Mouse (Mus musculus) mesoderm, embryonic 11.5 days (tissue): ENCODE results near the gene Avl9.

Experiments used
- DNase-seq: peaks from one replicate; pipeline ENCODE4 v3.0.0-alpha.2; 2012; ENCODE audit warnings: low read depth, low spot score

Avl9 gene

DNA sequence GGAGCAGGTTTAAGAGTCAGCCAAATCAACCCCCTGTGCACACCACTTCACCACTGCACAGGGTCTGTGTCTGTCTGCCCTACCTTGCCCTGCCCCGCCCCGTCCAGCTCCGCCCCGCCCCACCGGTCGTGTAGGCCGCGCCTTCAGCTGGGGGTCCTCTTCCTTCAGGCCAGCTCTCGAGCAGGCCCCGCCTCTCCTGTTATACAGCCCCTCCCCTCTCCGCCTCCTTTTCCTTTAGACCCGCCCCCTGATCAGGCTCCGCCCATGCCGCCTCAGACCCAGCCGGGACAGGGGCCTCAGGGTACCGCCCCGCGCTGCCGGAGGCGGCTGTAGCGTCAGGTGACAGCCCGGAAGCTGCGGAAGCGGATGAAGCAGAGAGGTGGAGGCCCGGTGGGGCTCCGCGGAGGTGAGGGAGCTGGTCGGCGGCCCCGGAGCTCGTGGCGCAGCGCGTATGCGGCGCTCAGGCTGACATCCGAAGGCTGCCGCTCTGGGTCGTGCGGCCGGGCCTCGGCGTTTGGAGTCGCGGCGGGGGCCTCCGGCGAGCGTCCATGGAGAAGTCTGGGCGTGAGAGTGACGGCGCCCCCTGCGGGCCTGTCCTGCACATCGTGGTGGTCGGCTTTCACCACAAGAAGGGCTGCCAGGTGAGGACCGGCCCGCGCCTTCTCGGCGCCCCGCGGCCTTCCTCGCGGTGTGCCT, at the start of gene Avl9:
Gene Avl9, plus strand, starts transcription at position 326 of the 696 bp plus-strand sequence.
- peak; percentile 97 for DNase-seq

DNA sequence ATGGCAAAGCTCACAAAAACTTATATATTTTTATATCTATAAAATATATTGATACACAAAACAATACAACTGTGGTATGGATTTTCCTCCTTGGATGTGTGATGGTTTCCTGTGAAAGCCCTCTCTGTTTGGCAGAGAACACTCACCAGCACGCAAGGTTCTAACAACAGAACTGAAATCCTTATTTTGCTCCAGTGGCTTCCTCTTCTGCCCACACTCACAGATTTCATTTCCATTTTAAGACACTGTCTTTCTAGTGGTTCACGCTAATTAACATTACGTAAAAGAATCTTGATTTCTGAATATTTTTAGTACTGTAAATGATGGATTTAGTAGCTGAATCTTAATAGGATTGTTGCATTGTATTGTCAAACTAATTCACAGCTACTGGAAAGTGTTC, 26.5 kb upstream of the Avl9 start:
- DNase-seq: no peak

DNA sequence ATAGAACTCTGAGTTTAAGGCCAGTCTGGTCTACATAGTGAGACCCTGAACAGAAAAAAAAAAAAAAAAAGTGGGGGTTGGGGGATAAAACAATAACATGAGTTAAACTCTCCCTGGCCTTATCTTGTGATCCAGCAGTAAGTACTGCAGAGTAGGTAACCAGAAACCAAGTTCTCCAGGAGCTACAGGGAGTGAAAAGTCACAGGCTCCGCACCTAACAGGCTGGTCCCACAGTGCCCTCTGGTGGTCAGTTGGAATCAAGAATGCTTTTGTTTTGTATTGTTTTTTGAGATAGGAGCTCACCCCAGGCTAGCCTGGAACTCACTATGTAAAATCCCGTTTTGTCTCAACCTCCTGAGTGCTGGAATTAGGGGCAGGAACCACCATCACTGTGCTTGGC, 23.5 kb upstream of the Avl9 start:
- DNase-seq: peak; percentile 87

DNA sequence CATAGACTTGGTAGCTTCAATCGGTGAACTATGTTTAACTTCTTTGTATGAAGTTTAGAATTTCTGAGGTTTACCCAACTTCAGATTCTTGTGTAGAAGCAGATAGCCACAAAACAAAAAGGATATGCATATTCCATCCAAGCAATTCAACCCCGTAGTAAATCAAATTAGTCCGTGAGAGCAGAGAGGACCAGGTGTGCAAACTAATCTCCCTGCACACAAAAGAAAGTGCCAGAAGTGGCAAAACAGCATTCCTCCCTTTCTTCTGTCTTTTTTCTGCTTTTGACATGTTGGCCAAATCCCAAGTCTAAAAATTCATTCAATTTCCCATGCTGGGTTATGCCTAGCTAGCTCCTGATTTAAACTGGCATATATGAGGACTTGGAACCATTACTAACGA, 22.3 kb upstream of the Avl9 start:
- no peak for DNase-seq

DNA sequence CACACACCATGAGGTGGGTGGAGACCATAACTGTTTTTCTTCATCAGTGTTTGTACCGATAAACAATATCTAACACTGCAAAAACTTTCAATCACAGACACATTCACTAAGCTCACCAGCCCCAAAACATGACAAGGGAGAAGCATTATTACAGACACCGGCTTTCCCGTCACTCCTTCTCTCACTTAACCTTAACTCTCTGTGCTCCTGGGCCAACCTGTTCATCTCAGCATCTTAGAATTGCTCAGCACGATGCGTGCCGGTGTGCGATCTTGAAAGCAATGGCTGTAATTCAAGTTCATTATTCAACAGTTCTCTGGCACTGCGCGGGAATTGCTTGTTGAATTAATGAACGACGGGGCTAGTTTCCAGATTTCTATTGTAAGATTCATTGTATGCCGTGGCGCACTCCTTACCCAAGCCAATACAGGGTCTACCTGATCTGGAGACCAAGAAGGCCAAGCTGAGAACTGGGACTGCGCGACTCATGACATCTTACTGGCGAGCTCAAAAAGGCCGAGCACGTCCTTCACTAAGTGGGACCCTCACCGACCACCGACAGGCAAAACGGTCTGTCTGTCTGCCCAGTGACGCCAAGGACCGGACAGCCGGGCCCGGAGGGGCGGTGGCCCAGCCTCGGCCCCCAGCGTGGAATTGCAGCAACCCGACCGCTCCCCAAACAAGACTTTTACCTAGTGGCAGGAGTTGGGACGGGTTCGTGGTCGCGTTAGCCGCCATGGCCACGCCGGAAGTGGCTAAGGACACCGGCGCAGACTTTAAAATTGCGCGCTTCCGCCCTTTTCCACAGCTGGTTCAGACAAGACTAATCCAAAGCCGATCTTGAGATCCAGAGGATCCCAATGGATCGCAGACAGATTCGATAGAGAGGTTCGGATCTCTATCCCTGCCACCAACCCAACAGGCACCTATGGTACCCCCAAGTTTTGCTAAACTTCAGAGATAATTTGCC, 10.5 kb upstream of the Avl9 start, which contains the start of gene Lsm5:
Gene Lsm5, minus strand, starts transcription at position 780 of the 970 bp plus-strand sequence.
- DNase-seq: peak; percentile 95

DNA sequence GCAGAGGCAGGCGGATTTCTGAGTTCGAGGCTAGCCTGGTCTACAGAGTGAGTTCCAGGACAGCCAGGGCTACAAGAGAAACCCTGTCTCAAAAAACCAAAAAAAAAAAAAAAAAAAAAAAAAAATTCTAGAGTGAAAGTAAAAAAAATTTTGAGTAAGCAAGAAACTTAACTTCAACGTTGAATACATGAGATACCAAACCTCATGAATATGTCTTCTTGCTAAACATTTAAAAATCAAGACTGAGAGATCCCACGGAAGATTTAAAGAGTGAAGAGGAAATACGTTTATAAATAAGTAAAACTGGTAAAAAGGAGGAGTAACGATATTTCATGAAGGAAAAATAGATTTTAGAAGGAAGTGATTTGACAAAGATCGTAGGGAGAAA, 519 bp upstream of the Avl9 start:
- no peak for DNase-seq

DNA sequence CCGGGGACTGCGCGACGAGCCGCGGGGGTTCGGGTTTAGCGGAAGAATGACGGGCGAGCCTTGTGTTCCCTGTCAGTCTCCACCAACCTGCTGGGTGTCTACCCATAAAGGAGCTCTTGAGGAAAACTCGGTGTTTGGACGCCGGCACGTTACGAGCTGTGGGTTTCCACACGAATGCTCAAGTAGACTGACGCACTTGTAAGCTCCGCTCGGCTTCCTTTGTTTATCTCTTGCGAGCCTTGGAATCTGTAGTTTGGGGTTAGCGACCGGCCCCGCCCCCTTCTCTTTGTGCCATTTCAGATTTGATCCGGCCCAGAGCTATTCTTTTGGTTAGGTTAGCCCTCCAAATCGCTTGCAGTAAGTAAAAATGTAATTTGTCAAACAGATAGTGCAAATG, 569 bp downstream of the Avl9 start:
- DNase-seq: peak; percentile 74

DNA sequence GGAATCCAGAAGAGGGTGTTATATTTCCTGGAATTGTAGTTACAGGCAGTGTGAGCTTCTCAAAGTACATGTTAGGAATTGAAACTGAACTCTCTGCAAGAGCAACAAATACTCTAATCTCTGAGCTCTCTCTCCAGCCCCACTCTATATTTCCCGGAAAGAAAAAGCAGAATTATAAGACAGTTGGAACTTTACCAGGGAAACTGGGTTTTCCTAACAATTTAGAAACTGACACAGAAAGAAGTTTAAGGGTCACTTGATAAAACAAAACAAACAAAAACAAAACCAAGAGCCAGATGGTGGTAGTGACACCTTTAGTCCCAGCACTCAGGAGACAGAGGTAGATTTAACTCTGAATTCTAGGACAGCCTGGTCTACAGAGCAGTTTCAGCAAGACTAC, 4.4 kb downstream of the Avl9 start:
- DNase-seq: no peak

DNA sequence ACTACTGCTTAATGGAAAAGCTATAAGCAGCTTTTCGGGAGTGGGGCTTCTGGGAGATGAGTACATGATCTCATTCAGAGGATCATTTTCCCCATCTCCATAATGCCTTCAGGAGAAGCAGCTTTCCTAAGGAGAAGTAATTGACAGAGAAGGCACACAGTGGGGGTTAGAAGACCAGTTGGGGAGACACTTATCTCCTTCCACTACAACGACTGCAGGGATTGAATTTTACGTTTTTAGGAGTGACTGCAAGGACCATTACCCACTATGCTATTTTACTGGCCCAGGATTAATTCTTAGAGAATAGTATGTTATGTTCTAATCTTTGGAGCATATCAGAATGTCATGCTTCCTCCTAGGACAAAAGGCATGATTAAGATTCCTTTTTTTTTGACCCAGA, 6.2 kb downstream of the Avl9 start:
- DNase-seq: no peak

DNA sequence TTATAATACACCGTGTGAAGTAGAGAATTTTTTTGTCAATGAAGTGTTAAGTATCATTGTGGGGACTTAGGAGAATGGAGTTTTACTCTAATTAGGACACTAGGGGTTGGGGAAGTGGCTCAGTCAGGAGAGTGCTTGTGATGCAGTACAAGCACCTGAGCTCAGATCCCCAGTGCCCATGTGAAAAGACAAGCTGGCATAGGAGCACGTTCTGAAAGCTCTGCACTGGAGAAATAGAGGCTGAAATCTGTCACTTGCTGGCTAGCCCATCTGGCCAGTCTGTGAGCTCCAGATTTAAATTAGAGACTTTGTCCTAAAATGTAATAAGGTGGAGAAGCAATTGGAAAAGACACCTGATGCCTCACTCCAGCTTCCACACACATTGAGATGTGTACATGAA, 17.8 kb downstream of the Avl9 start:
- no peak for DNase-seq

DNA sequence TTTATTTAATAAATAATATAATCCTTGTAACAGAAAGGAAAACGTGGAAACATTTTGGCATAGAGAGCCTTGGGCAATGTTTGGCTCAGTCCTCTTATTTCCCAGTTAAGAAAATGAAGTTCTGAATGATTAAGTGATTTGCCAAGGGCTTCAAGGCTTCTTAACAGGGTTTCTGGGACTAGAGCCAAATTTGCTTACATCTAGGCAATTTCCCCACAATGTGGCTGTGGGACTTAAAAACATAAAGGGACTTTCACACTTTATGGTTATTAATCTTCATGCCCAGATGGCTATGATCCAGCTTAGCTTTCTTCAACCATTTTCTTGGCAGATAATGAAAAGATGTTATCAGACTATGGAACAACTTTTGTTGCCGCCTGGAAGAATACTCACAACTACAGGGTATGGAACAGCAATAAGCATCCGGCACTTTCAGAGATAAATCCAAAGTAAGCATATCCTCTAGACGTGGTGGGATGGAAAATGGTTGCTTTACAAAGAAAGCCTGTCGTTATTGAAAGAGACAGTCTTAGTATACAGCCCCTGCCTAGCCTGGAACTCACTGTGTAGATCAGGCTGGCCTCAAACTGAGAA, 31.3 kb downstream of the Avl9 start:
- DNase-seq: no peak

DNA sequence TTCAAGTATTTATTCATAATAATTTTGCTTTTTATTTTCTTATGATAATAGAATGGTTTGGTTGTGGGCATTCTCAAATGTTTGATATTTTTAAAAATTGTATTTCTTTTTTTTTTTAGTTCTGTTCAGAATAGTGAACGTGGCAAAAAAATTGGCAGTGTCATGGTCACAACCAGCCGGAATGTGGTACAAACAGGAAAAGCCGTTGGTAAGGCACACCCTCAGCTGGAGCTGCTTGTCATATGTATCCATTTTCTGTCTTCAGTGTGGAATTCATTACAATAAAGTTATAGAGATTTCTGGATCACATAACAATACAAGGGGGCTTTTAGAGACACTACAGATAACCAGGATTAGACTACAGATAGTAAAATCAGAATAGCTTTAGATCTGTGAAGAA, 39.0 kb downstream of the Avl9 start:
- DNase-seq: no peak

DNA sequence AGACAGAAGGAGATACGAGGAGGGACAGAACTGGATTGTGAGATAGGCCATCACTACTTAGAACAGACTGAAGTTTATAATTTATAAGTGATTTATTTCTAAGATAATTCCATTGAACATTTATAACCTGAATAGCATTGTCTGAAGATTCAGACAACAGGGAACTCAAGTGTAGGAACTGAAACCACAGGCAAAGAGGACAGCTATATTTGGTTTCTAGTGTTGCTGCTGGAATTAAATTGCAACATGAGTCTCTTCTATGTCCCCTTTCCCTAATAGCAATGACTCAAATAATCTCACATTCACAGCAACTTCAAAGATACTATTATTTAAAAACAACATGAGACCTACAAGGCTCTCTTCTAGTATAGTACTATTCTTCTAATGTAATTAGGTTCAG, 41.4 kb downstream of the Avl9 start:
- no peak for DNase-seq

DNA sequence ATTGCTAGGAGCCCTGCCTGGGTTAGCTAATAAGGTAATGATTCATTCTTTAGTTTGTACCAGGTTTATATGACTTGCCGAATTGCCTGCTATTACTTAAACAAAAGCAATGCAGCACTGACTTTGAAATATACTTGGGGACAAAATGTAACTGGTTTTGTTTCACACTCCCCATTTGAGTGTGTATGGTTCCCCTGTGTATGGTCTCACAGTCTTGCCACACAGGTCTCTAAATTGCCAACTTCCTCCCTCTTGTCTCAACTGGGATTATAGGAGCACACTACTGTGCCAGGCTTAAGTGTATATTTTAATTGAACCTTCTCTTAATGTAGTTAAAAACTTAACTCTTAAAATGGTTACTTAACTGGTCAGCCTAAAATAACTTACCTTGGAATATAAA, 44.6 kb downstream of the Avl9 start:
- no peak for DNase-seq

DNA sequence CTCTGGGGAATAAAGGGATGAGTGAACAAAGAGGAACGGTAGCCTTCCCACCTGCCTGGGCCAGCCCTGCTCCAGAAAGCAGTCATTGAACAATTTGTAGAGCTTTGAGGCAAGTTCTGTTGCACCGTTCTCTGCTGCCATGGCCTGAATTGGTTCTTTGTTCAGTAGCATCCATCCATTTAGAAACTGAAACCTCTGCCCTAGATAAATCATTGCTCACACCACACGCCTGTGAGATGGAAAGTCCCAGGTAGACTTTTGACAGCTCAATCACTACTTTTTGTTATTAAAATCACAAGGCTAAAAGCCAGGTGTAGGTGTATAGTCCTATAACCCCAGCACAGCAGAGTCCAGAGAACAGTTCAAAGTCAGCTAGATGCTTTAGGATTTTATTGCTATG, 50.6 kb downstream of the Avl9 start:
- DNase-seq: no peak

DNA sequence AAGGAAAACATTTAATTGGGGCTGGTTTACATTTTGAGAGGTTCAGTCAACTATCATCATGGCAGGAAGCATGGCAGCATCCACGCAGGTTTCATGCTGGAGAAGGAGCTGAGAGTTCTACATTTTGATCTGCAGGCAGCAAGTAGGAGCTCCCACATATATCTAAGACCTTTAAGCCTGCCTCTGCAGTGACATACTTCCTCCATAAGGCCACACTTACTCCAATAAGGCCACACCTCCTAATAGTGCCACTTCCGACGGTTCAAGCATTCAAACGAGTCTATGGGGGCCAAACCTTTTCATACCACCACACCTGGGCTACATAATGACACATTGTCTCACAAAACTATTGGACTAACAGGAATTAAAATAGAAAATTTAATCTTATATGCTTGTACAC, 51.0 kb downstream of the Avl9 start:
- DNase-seq: no peak

DNA sequence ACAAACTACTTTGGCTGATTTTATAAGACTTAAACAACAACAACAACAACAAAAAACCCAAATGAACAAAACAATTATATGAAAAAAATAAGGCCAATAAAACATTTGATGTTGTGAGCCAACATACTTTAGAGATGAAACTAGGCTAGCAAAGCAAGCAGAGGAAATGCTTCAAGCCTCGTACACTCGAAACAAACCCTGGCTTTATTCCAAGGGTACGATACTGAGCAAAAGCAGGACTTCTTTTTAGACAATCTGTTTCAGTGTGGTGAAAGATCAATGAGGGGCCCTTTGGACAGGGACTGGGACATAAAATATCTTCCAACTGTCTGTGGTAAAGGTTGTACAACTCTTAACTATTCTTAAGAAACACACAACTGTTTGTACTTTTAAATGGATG, 61.1 kb downstream of the Avl9 start:
- no peak for DNase-seq

DNA sequence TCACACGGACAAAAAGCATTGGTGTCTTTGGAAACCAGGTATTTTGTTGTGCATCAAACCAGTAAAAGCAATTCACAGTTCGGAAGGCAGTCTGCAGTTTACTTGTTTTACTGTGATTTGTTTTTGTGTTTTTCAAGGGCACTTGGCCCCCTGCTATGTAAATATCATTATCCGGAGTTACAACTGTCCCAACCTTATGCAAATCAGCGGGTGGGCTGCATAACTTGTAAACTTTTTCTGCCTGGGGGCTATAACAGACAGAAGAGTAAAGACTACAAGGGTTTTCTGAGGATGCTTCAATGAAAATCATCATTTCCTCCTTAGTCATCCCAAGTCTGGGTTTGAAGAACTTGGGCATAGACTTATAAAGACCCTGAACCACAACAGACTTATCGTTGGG, 64.9 kb downstream of the Avl9 start:
- no peak for DNase-seq

DNA sequence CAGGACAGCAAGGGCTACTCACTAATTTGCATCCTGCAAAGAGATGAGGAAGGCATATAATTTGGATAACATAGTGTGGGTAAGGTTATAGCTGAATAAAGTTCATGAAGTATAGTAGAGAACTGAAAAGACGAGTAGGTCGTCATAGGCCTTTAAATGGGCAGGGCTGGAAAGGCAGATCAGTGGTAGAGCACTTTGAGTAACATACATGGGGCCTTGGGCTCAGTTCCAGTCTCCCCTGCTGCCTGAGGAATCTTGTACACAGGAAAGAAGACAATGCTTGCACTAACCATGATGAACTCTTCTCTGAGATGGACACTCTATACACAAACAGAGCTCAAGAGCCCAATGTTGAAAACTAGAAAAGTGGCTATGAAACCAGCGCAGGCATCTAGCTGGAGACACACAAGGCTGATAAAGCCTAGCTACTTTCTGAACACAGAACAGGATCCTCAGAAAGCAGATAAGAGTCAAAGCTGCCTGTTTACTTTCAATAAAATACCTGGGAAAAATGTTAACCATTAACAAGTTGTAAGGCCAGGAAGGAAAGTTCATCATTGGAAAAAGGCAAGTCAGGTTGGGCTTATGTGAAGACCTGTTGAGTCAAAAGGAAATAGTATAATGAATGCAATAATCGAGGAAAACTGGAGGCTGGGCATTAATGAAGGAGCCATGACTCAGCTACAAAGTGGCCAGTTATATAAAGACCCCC, 69.0 kb downstream of the Avl9 start:
- DNase-seq: no peak

DNA sequence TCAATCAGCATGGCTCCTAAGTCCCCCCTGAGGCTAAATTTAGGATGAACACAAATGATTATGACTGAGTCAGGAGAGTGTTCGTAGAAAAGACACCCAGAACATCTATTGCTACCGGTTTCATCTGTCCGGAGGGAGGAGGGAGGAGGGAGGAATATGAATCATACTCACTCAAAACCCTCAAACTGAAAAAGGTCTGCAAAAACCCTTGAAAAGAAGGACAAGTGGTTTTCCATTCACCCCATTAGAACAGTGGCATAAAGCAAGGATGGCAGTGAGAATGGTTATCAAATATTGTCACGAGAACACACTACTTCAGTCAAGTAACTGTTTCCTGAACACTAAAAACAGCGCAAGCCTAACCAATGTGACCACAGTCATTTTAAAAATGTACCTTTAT, 70.4 kb downstream of the Avl9 start:
- no peak for DNase-seq

DNA sequence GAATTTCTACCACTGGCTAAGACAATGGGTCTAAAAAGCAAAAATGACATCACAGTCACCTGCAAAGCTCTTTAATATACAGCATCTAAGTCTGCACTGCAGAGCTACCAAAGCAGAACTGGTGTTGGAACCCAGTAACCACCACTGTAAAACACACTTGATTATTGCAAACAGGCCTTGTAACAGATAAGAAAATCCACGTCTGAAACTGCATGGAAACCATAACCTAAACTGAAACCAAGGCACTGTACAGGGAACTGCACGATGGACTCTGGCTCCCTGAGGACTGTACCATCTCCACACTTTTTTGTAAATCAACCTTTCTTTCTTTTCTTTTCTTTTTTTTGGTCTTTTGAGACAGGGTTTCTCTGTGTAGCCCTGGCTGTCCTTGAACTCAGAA, 73.0 kb downstream of the Avl9 start:
- DNase-seq: no peak

DNA sequence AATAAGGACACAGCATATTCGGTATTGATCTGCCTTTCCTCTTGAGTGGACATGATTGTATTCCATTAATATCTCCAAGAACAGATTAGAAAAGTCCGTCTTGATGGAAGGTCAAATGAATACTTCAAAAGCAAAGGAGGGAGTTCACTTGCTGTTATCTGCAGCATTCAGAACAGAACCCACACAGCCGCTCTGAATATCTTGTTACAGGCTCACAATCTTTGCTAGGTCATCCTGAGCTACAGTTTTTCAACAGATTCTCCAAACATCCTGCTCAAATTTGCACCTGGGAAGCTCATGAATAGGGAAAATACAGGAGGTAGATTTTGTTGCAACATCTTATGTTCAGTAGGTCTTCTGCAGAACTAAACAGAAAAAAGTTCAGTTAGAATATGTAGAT, 74.6 kb downstream of the Avl9 start:
- DNase-seq: no peak
